Mouse (Mus musculus) midbrain, postnatal 0 days (tissue): ENCODE measurements around the gene Mrpl11. TPM values are rescaled to one million over a fixed set of nuclear protein-coding genes. Genes with fewer than 3 reads are reported as not detected.
A peak's percentile ranks its signal among the peaks of the same experiment; 100 is the strongest.

Experiments used
- ATAC-seq: fragments of 200-750 bp; cut with Nextera tagmentation; 2 replicates; pipeline ENCODE4 v1.8.0; 2017; ENCODE audit warnings: moderate number of reproducible peaks, mild to moderate bottlenecking, moderate TSS enrichment, moderate library complexity; ENCODE audit not compliant: low FRiP score
- DNase-seq: peaks from one replicate; pipeline ENCODE4 v3.0.0-alpha.2; 2015; ENCODE audit warnings: low spot score
- H3K27ac ChIP-seq: fragments of 300-500 bp; sonication (generic); 2 replicates; pipeline ENCODE4 v1.5.1; 2014; ENCODE audit warnings: low read depth, mild to moderate bottlenecking, low read length, mixed read lengths
- H3K27me3 ChIP-seq: fragments of 300-500 bp; sonication (generic); 2 replicates; pipeline ENCODE4 v1.6.1; 2014; ENCODE audit warnings: low read length, control low read depth, mixed read lengths; ENCODE audit not compliant: insufficient read depth
- H3K36me3 ChIP-seq: fragments of 300-500 bp; sonication (generic); 2 replicates; pipeline ENCODE4 v1.6.1; 2014; ENCODE audit warnings: low read length, control low read depth, mixed read lengths; ENCODE audit not compliant: insufficient read depth
- H3K4me1 ChIP-seq: fragments of 300-500 bp; sonication (generic); 2 replicates; pipeline ENCODE4 v1.6.1; 2014; ENCODE audit warnings: mild to moderate bottlenecking, control low read depth, antibody characterized with exemption, low read length, mixed read lengths; ENCODE audit not compliant: insufficient read depth
- H3K4me2 ChIP-seq: fragments of 300-500 bp; sonication (generic); 2 replicates; pipeline ENCODE4 v1.6.1; 2014; ENCODE audit warnings: low read depth, mild to moderate bottlenecking, low read length, mixed read lengths; ENCODE audit not compliant: poor library complexity, severe bottlenecking
- H3K4me3 ChIP-seq: fragments of 300-500 bp; sonication (generic); 2 replicates; pipeline ENCODE4 v1.5.1; 2014; ENCODE audit warnings: low read depth, mild to moderate bottlenecking, low read length, moderate library complexity
- H3K9ac ChIP-seq: fragments of 300-500 bp; sonication (generic); replicated peaks from 2 replicates; pipeline ENCODE4 v1.6.1; 2014; ENCODE audit warnings: mild to moderate bottlenecking, low read length, moderate library complexity, mixed read lengths; ENCODE audit not compliant: poor library complexity, severe bottlenecking
- H3K9me3 ChIP-seq: fragments of 300-500 bp; sonication (generic); 2 replicates; pipeline ENCODE4 v1.6.1; 2016; ENCODE audit warnings: low read length, control low read depth
- CTCF ChIP-seq: IDR thresholded peaks from 2 replicates; pipeline ENCODE4 v1.5.1; 2016; ENCODE audit warnings: antibody characterized with exemption, mild to moderate bottlenecking
- WGBS: fragments of 180-500 bp; shearing (Covaris S2); extraction: QIAGEN DNeasy Blood & Tissue Kit; methylation state at CpG from one replicate; pipeline ENCODE4 v1.1.7; 2014; 5-methylcytosine and 5-hydroxymethylcytosine counted together
- polyA plus RNA-seq: library from polyadenylated mRNA; unstranded; fragments of >200 nt; fragmentation: Nextera tagmentation; extraction: Ambion mirVana; gene quantifications from 2 replicates; pipeline ENCODE4 v1.2.1, GENCODE M21; 2015
- total RNA-seq: library from RNA; depleted of rRNA; stranded (reverse); fragments of >200 nt; gene quantifications from 2 replicates; pipeline ENCODE4 v1.2.3, GENCODE M21; 2014

The Mrpl11 gene
- total and polyA plus RNA-seq, 2 experiments from 2014 or later = 93.1 to 145 TPM

DNA sequence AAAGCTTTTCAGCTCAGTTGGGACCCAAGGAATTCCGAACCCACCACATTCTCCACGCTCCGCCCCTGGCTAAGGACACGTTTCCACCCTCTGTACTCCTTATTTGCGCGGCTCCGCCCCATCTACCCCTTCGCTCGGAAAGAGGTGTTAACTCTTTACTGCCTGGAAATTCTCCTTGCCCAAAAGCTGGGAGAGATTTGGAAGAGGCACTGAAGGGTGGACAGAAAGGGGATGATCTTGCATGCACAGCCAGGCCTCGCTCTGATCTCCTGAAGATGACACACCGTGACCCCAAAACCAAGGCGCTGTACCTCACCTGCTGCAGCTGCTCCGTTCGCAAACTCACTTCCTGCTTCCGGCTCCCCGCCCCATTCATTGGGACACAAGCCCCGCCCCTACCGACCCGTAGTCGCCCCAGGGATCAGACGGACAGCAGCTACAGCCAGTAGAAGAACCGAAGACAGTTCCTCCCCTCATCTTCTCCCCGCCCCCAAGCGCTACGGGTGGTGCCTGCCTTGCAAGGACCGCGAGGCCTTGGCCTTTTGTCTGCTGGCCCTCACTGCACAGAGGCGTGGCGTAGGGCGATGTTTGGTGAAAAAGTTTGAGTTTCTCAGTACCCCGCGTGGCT is 33.9 kb upstream of the Mrpl11 start, which contains the start of gene Dpp3:
TSS of gene Dpp3 (minus strand) at position 384 of the 628 bp plus-strand sequence.
- under 1% methylated on average over 32 of the region's 32 CpGs for WGBS

GRCm38 (mm10) chr19:4928781-4929180 is 33.2 kb upstream of the Mrpl11 start:
- 0 out of 2 replicates have a peak, but pooled peaks have one; percentile 20 for ATAC-seq
- no peak for TF ChIP-seq CTCF
- 49% methylated on average over 5 of the region's 5 CpGs for WGBS
- Histone ChIP-seq H3K9me3 (no peaks in the 10 kb centered on the region), H3K27ac (peak overlapping the region; percentile 74; the same call in 1 of the 2 replicates), H3K27me3 (no peaks in the 10 kb centered on the region), H3K9ac (peak overlapping the region; percentile 34), H3K4me2 (peak overlapping the region; percentile 59), H3K4me1 (peaks cover 8% of the 10 kb centered on the region; the same call in 1 of the 2 replicates), H3K4me3 (peak overlapping the region; percentile 59), H3K36me3 (peaks cover 27% of the 10 kb centered on the region)
- DNase-seq = peak; percentile 33

More for the DNA sequence above, 33.9 kb upstream of the Mrpl11 start, which contains the start of gene Dpp3:
- Histone ChIP-seq H3K9me3 (no peaks in the 10 kb centered on the region), H3K4me1 (peaks cover 8% of the 10 kb centered on the region; the same call in 1 of the 2 replicates), H3K4me2 (peak within 1 kb of the TSS; percentile 59), H3K4me3 (peak within 1 kb of the TSS; percentile 59), H3K36me3 (peaks cover 31% of the 10 kb centered on the region), H3K9ac (peak within 1 kb of the TSS; percentile 37), H3K27ac (peak within 1 kb of the TSS; percentile 74), H3K27me3 (no peaks in the 10 kb centered on the region)
- DNase-seq (peak; percentile 98), ATAC-seq (peak; percentile 95)
- TF ChIP-seq CTCF = no peak

GRCm38 (mm10) chr19:4936896-4937295 is 25.1 kb upstream of the Mrpl11 start:
- Histone ChIP-seq H3K9me3 (no peaks in the 10 kb centered on the region), H3K36me3 (peaks cover 41% of the 10 kb centered on the region), H3K4me1 (peaks cover 5% of the 10 kb centered on the region; the same call in 1 of the 2 replicates), H3K9ac (no peak overlapping the region), H3K4me3 (no peak overlapping the region), H3K27me3 (no peaks in the 10 kb centered on the region), H3K27ac (no peak overlapping the region), H3K4me2 (no peak overlapping the region)
- no peak for ATAC-seq
- WGBS = 92% methylated on average over 2 of the region's 2 CpGs
- DNase-seq = no peak
- no peak for TF ChIP-seq CTCF

DNA sequence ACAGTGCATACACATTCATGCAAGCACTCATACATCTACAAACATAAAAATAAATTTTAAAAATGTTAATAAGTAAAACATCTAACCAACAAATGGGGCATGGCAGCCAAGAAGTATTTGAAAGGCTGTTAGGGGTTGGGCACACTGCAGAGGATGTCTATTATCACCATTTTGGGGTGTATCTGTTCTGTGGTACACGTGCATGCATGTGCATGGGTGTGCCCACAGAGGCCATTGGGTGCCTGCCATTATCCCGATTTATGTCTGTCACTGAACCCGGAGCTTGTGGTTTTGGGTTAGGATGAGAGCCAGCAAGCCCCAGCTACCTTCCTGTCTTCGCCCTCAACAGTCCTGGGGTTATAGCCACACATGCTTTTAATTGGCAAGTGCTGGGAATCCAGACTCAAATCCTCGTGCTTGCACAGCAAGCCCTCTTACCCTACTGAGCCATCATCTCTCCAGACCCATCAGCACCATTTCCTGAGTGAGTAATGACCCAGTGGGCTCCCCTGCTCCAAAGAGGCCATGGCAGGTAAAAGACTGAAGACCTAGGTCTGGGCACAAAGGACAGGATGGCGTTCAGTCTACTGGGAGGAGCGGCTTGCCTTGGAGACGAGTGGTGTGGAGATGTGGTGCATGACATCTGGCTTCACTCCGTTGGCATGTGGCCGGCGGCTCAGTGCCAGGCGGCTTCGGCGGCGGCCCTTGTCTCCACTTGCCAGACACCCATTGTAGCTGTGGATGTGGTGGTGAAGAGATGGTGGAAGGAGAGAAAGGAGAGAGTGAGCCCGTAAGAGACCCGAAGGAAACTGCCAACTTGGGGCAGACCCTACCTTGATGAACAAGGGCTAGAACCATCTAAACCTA is 24.3 kb upstream of the Mrpl11 start:
- no peak overlapping the region for H3K4me2 ChIP-seq
- H3K4me1 ChIP-seq = peaks cover 6% of the 10 kb centered on the region; the same call in 1 of the 2 replicates
- DNase-seq = no peak
- ATAC-seq = no peak
- no peaks in the 10 kb centered on the region for H3K9me3 ChIP-seq
- no peak for TF ChIP-seq CTCF
- no peak overlapping the region for H3K9ac ChIP-seq
- no peak overlapping the region for H3K27ac ChIP-seq
- whole genome bisulfite sequencing = 87% methylated on average over 17 of the region's 17 CpGs
- H3K4me3 ChIP-seq = no peak overlapping the region
- no peaks in the 10 kb centered on the region for H3K27me3 ChIP-seq
- peaks cover 34% of the 10 kb centered on the region for H3K36me3 ChIP-seq

DNA sequence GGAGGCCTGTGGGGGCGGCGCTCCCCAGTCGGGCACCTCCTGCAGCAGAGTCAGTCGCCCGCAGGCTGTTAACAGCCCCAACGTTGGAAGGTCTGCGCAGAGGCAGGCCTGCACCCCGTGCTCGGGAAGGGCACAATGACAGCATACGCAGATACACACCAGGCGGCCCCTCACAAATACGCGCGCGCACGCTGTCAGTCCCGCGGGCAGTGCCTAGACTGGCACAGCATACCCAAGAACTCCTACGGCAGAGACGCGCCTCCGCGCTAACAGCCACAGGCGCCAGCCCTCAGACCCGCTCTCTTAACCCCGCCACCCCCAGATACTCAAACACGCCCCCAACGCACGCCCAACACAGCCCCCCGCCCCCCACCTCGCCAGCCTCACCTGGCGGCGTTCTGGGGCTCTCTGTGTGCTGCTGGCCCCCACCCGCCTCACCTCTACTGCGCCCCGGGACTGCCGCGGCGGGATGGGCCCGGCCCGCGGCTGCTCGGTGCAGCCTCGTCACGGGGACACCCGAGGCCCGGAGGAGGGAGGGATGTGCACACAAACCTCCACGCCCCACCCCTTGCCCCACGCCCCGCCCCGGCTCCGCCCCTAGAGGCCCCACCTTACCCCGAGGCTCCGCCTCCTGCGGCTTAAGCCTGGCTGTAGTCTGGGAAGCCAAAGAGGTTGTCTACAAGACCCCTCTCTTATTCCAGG is 19.2 kb upstream of the Mrpl11 start, which contains the start of gene Peli3:
TSS of gene Peli3 (minus strand) at position 577 of the 702 bp plus-strand sequence.
- Histone ChIP-seq H3K4me3 (peak within 1 kb of the TSS; percentile 61), H3K27me3 (no peaks in the 10 kb centered on the region), H3K9ac (peak within 1 kb of the TSS; percentile 78), H3K4me1 (peaks cover 6% of the 10 kb centered on the region; the same call in 1 of the 2 replicates), H3K4me2 (peak within 1 kb of the TSS; percentile 60), H3K9me3 (no peaks in the 10 kb centered on the region), H3K36me3 (peaks cover 5% of the 10 kb centered on the region; the same call in 1 of the 2 replicates), H3K27ac (peak within 1 kb of the TSS; percentile 83)
- ATAC-seq (peak; percentile 93), DNase-seq (peak; percentile 88)
- no peak for TF ChIP-seq CTCF
- WGBS = 0% methylated on average over 45 of the region's 55 CpGs
